Mouse (Mus musculus) neural tube, embryonic 11.5 days (tissue): Measurements from ENCODE around the gene Kncn. TPM values are rescaled to one million over a fixed set of nuclear protein-coding genes. Genes with fewer than 3 reads are reported as not detected.

ENCODE experiments used
- ATAC-seq: fragments of 200-750 bp; cut with Nextera tagmentation; 2 replicates; pipeline ENCODE4 v1.8.0; 2017; ENCODE audit warnings: moderate number of reproducible peaks, mild to moderate bottlenecking, moderate TSS enrichment, moderate library complexity; ENCODE audit not compliant: insufficient read depth, low FRiP score, low TSS enrichment
- DNase-seq: peaks from one replicate; pipeline ENCODE4 v3.0.0-alpha.2; 2015; ENCODE audit warnings: low spot score
- H3K27ac ChIP-seq: fragments of 300-500 bp; sonication (generic); 2 replicates; pipeline ENCODE4 v1.5.1; 2014; ENCODE audit warnings: low read depth, mild to moderate bottlenecking, low read length
- H3K27me3 ChIP-seq: fragments of 300-500 bp; sonication (generic); 2 replicates; pipeline ENCODE4 v1.6.1; 2014; ENCODE audit warnings: mild to moderate bottlenecking, low read length, mixed read lengths; ENCODE audit not compliant: control insufficient read depth, insufficient read depth
- H3K36me3 ChIP-seq: fragments of 300-500 bp; sonication (generic); 2 replicates; pipeline ENCODE4 v1.6.1; 2014; ENCODE audit warnings: mild to moderate bottlenecking, low read length, moderate library complexity, mixed read lengths; ENCODE audit not compliant: control insufficient read depth, insufficient read depth
- H3K4me1 ChIP-seq: fragments of 300-500 bp; sonication (generic); 2 replicates; pipeline ENCODE4 v1.6.1; 2014; ENCODE audit warnings: low read length, mixed read lengths; ENCODE audit not compliant: control insufficient read depth, insufficient read depth
- H3K4me2 ChIP-seq: fragments of 300-500 bp; sonication (generic); 2 replicates; pipeline ENCODE4 v1.6.1; 2014; ENCODE audit warnings: low read depth, mild to moderate bottlenecking, moderate library complexity
- H3K4me3 ChIP-seq: fragments of 300-500 bp; sonication (generic); 2 replicates; pipeline ENCODE4 v1.5.1; 2014; ENCODE audit warnings: low read depth, low read length
- H3K9ac ChIP-seq: fragments of 300-500 bp; sonication (generic); 2 replicates; pipeline ENCODE4 v1.6.1; 2014; ENCODE audit warnings: mild to moderate bottlenecking, low read length
- H3K9me3 ChIP-seq: fragments of 300-500 bp; sonication (generic); 2 replicates; pipeline ENCODE4 v1.6.1; 2016; ENCODE audit warnings: low read length; ENCODE audit not compliant: control insufficient read depth
- WGBS: fragments of 180-500 bp; shearing (Covaris S2); extraction: QIAGEN DNeasy Blood & Tissue Kit; methylation state at CpG from one replicate; pipeline ENCODE4 v1.1.7; 2014; 5-methylcytosine and 5-hydroxymethylcytosine counted together
- polyA plus RNA-seq: library from polyadenylated mRNA; unstranded; fragments of >200 nt; fragmentation: Nextera tagmentation; extraction: Ambion mirVana; gene quantifications from 2 replicates; pipeline ENCODE4 v1.2.1, GENCODE M21; 2014

The Kncn gene
- polyA plus RNA-seq, 1 experiment from 2014 or later, result not detected

GRCm38 (mm10) chr4:115907994-115908393 lies 23.8 kb downstream of the Kncn start:
- Histone ChIP-seq H3K27ac (no peak overlapping the region), H3K4me3 (no peak overlapping the region), H3K9me3 (no peaks in the 10 kb centered on the region), H3K4me2 (no peak overlapping the region), H3K9ac (no peak overlapping the region), H3K36me3 (no peaks in the 10 kb centered on the region), H3K4me1 (peaks cover 17% of the 10 kb centered on the region), H3K27me3 (peaks cover 51% of the 10 kb centered on the region)
- no peak for DNase-seq
- 81% methylated on average over 1 of the region's 1 CpGs for WGBS
- ATAC-seq, result no peak

- no peak overlapping the region for H3K4me3 ChIP-seq
- no peaks in the 10 kb centered on the region for H3K36me3 ChIP-seq
- no peak for ATAC-seq
- no peak overlapping the region for H3K9ac ChIP-seq
- no peak overlapping the region for H3K4me2 ChIP-seq
- 29% methylated on average over 7 of the region's 7 CpGs for WGBS
- no peaks in the 10 kb centered on the region for H3K9me3 ChIP-seq
- H3K27me3 ChIP-seq, result peaks cover 48% of the 10 kb centered on the region
- peaks cover 17% of the 10 kb centered on the region for H3K4me1 ChIP-seq
- H3K27ac ChIP-seq, result no peak overlapping the region
- DNase-seq, result no peak
Observed at GRCm38 (mm10) chr4:115908641-115909040, 24.4 kb downstream of the Kncn start.

GRCm38 (mm10) chr4:115911586-115911985 lies 27.4 kb downstream of the Kncn start:
- H3K9me3 ChIP-seq, result no peaks in the 10 kb centered on the region
- 0 out of 2 replicates have a peak, but pooled peaks cover 3% of the 10 kb centered on the region for H3K4me1 ChIP-seq
- no peak overlapping the region for H3K4me2 ChIP-seq
- H3K27me3 ChIP-seq, result peaks cover 35% of the 10 kb centered on the region
- H3K9ac ChIP-seq, result no peak overlapping the region
- WGBS, result 4% methylated on average over 4 of the region's 4 CpGs
- DNase-seq (no peak), ATAC-seq (no peak)
- H3K27ac ChIP-seq, result no peak overlapping the region
- H3K36me3 ChIP-seq, result no peaks in the 10 kb centered on the region
- H3K4me3 ChIP-seq, result no peak overlapping the region

- Histone ChIP-seq H3K9me3 (no peaks in the 10 kb centered on the region), H3K9ac (no peak overlapping the region), H3K4me3 (no peak overlapping the region), H3K27ac (no peak overlapping the region), H3K36me3 (no peaks in the 10 kb centered on the region), H3K4me1 (no peaks in the 10 kb centered on the region), H3K4me2 (no peak overlapping the region), H3K27me3 (peaks cover 26% of the 10 kb centered on the region)
- no peak for ATAC-seq
- WGBS, result 77% methylated on average over 16 of the region's 16 CpGs
- no peak for DNase-seq
Observed at GRCm38 (mm10) chr4:115919911-115920310, 35.7 kb downstream of the Kncn start.

- H3K27me3 ChIP-seq, result peaks cover 19% of the 10 kb centered on the region
- H3K36me3 ChIP-seq, result no peaks in the 10 kb centered on the region
- WGBS, result 88% methylated on average over 5 of the region's 5 CpGs
Observed at GRCm38 (mm10) chr4:115922688-115923087, 38.5 kb downstream of the Kncn start.

GRCm38 (mm10) chr4:115923262-115923880 lies 39.2 kb downstream of the Kncn start:
- H3K27ac ChIP-seq, result no peak overlapping the region
- no peak for ATAC-seq
- no peaks in the 10 kb centered on the region for H3K9me3 ChIP-seq
- no peak overlapping the region for H3K4me2 ChIP-seq
- no peak for DNase-seq
- no peak overlapping the region for H3K9ac ChIP-seq
- H3K36me3 ChIP-seq, result no peaks in the 10 kb centered on the region
- WGBS, result 73% methylated on average over 16 of the region's 16 CpGs
- H3K4me3 ChIP-seq, result no peak overlapping the region
- H3K4me1 ChIP-seq, result no peaks in the 10 kb centered on the region
- peaks cover 19% of the 10 kb centered on the region for H3K27me3 ChIP-seq

More at GRCm38 (mm10) chr4:115922688-115923087, 38.5 kb downstream of the Kncn start:
- H3K4me2 ChIP-seq, result no peak overlapping the region
- no peak overlapping the region for H3K9ac ChIP-seq
- no peak overlapping the region for H3K4me3 ChIP-seq
- H3K9me3 ChIP-seq, result no peaks in the 10 kb centered on the region
- H3K4me1 ChIP-seq, result no peaks in the 10 kb centered on the region
- no peak for ATAC-seq
- no peak for DNase-seq
- H3K27ac ChIP-seq, result no peak overlapping the region

- no peak for ATAC-seq
- Histone ChIP-seq H3K4me1 (no peaks in the 10 kb centered on the region), H3K9ac (no peak overlapping the region), H3K4me3 (no peak overlapping the region), H3K36me3 (no peaks in the 10 kb centered on the region), H3K27ac (no peak overlapping the region), H3K4me2 (no peak overlapping the region), H3K9me3 (no peaks in the 10 kb centered on the region), H3K27me3 (peaks cover 56% of the 10 kb centered on the region)
- no peak for DNase-seq
- 62% methylated on average over 7 of the region's 7 CpGs for WGBS
Observed at GRCm38 (mm10) chr4:115927637-115928036, 43.4 kb downstream of the Kncn start.

GRCm38 (mm10) chr4:115931556-115932088 lies 47.4 kb downstream of the Kncn start:
- Histone ChIP-seq H3K4me2 (no peak overlapping the region), H3K27ac (no peak overlapping the region), H3K4me1 (peaks cover 10% of the 10 kb centered on the region; the same call in 1 of the 2 replicates), H3K4me3 (no peak overlapping the region), H3K36me3 (no peaks in the 10 kb centered on the region), H3K9me3 (no peaks in the 10 kb centered on the region), H3K9ac (no peak overlapping the region), H3K27me3 (peaks cover 92% of the 10 kb centered on the region)
- DNase-seq (no peak), ATAC-seq (no peak)
- WGBS, result 35% methylated on average over 13 of the region's 13 CpGs
